Mouse (Mus musculus) MEL (cell line): ENCODE measurements at regions not wholly inside any gene's neighbourhood (a gene's known extent, or its start where the extent isn't known, plus 50 kb on each side); places are given as distances from the start of the nearest gene placed in this dataset.

Experiments used
- CHD1 ChIP-seq: IDR thresholded peaks from 2 replicates; pipeline ENCODE4 v1.6.1; 2012; ENCODE audit warnings: low read depth, mild to moderate bottlenecking, inconsistent platforms, low read length, improper control_type of control experiment
- E2F4 ChIP-seq: IDR thresholded peaks from 2 replicates; pipeline ENCODE4 v1.6.1; 2011; ENCODE audit warnings: low read depth, low read length, improper control_type of control experiment, borderline replicate concordance
- GATA1 ChIP-seq: IDR thresholded peaks from 2 replicates; pipeline ENCODE4 v1.6.1; 2011; ENCODE audit warnings: low read depth, low read length, improper control_type of control experiment
- HCFC1 ChIP-seq: IDR thresholded peaks from 2 replicates; pipeline ENCODE4 v1.6.1; 2012; ENCODE audit warnings: low read depth, mild to moderate bottlenecking, inconsistent platforms, low read length, improper control_type of control experiment, moderate library complexity
- MAX ChIP-seq: IDR thresholded peaks from 2 replicates; pipeline ENCODE4 v1.6.1; 2011; ENCODE audit warnings: low read length, improper control_type of control experiment
- SIN3A ChIP-seq: IDR thresholded peaks from 2 replicates; pipeline ENCODE4 v1.6.1; 2012; ENCODE audit warnings: low read length, improper control_type of control experiment, inconsistent platforms
- SMC3 ChIP-seq: IDR thresholded peaks from 2 replicates; pipeline ENCODE4 v1.6.1; 2011; ENCODE audit warnings: low read depth, low read length, improper control_type of control experiment
- ZC3H11A ChIP-seq: IDR thresholded peaks from 2 replicates; pipeline ENCODE4 v1.6.1; 2012; ENCODE audit warnings: low read depth, mild to moderate bottlenecking, inconsistent platforms, low read length, improper control_type of control experiment

DNA sequence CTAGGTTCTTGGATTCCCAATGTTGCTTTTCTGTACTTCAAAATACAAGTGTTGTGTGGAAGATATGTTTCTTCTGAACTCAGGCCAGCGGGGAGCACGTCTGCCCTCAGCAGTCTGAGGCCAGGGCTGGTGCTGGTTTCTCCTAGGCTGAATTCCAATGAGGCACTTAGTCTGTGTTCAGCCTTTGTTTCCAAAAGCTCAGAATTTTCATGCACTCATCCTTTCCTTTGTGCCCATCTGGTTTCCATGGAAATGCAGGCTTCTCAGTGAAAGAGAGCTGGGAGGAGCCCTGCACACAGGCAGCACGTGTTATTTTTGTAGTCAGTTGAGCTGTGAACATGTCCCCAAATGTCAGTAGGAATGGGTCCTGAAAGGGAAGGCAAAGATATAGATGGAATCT, 846.6 kb downstream of the Basp1 start:
- TF ChIP-seq SMC3 (no peak), CHD1 (no peak), E2F4 (no peak), HCFC1 (no peak), GATA1 (no peak), ZC3H11A (no peak), MAX (no peak), SIN3A (no peak)
